Mouse (Mus musculus) cortical plate, adult 2 months (tissue): Measurements from ENCODE around the gene Sytl2.

Experiments
- CTCF ChIP-seq: fragments of 200-500 bp; IDR thresholded peaks from 2 replicates; pipeline ENCODE4 v1.5.1; 2011; ENCODE audit warnings: mild to moderate bottlenecking, control low read depth, low read length; ENCODE audit not compliant: insufficient read depth; ENCODE audit errors: extremely low read depth
- POLR2A ChIP-seq: fragments of 200-500 bp; IDR thresholded peaks from 2 replicates; pipeline ENCODE4 v1.6.1; 2011; ENCODE audit warnings: mild to moderate bottlenecking, low read length, control low read depth; ENCODE audit not compliant: insufficient read depth; ENCODE audit errors: extremely low read depth

- TF ChIP-seq CTCF (no peak), POLR2A (no peak)
These were observed 30.5 kb downstream of the Sytl2 start for GRCm38 (mm10) chr7:90332483-90333065.
